Mouse (Mus musculus): ENCODE measurements at regions not wholly inside any gene's neighbourhood (a gene's known extent, or its start where the extent isn't known, plus 50 kb on each side); places are given as distances from the start of the nearest gene placed in this dataset.

DNA sequence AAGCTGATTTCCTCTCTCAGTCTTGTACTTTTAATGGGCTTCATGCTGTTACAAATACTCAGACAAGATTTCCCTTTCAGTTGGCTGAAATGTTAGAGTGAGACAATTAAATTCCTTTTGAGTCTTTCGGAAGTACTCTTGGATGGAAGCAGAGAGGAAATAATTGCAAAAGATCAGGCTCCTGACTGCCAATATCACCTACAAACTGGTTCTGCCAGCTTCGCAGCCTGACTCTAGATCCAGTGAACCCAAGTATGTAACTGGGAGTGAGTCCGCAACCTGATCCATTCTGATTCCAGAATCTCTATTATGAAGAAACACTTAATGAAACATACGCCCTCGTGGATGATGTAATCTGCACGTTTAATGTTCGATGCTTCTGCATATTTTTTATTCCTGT lies 135.4 kb upstream of the Chl1 start:
- in situ Hi-C loops (cut with MboI; ENCODE audit: low pct_unique_long_range_greater_than_20kb in 1 of 2, low sequenced_read_pairs in 2 of 2, unreplicated experiment in 1 of 2) = no loop called here

DNA sequence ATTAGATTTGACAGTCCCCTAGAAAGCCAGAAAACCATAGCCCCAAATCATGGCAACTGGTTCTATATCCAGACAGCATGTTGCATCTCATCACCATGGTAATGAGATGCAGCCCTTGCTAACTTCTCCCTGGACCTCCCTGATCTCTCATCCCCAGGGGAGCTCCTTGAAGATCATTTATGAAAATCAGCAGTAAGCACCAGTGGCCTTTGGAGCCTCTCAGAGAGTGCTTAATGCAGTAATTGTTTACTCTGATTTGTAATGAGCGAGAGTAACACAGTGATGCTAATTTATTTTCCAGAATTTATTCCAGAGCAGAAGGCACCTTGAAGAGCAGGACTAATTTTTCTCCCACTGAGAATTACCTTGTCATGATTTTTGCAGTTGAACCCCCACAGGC lies 133.1 kb upstream of the Chl1 start:
- in situ Hi-C loops (cut with MboI; ENCODE audit: low pct_unique_long_range_greater_than_20kb in 1 of 2, low sequenced_read_pairs in 2 of 2, unreplicated experiment in 1 of 2) = no loop called here

DNA sequence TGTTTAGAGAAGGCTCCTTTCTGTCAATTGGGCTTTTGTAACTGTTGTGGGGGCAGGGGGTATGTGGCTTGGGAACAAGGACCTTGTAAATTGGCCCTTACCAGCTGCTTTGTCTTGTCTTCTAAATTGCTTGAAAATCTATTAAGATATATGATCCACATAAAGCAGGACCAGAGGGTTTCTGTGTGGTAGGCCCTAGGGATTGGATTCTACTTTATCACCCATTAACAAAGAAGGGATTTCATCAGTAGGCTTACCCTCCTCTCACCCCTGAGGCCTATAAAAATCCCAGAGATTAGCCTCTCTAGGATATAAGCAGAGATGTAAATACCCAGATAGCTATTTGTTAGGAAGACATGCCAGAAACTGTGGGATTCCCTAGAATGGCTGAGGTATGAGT lies 132.3 kb upstream of the Chl1 start:
- in situ Hi-C loops (cut with MboI; ENCODE audit: low pct_unique_long_range_greater_than_20kb in 1 of 2, low sequenced_read_pairs in 2 of 2, unreplicated experiment in 1 of 2) = no loop called here

DNA sequence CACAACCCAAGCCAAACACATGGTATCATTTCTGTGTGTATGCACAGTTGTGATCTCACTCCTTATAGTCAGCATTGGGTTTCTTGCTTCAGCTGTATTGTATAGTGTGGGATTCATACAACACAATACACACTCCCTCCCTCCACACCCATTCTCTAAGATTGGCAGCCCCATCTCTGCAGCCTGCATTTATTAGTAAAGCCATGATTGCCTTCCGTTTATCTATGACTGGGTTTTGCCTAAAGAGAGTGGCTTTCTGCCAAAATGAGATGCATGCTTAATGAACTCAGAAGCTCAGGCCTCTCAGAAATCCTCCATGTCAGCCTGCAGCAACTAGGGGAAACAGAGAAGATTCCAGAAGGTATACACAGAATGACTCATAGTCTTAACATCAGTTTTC lies 129.4 kb upstream of the Chl1 start:
- in situ Hi-C loops (cut with MboI; ENCODE audit: low pct_unique_long_range_greater_than_20kb in 1 of 2, low sequenced_read_pairs in 2 of 2, unreplicated experiment in 1 of 2) = no loop called here

DNA sequence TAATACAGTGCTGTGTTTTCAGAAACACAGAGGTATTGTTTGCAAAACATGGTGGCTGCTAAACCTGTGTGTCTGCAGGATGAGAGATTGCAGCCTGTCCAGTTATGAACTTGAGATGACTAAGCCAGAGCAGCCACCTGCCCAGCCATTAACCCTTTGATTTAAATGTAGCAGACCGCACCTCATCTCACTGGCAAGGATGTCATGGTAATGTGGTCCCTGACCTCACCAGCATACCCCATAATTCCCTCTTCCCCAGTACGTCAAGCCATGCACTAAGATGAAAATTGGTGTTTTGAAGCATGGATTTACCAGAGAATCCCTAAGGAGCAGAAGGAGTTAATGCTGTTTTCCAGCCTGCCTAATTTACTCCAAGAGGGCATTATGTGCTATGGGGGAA lies 128.5 kb upstream of the Chl1 start:
- in situ Hi-C loops (cut with MboI; ENCODE audit: low pct_unique_long_range_greater_than_20kb in 1 of 2, low sequenced_read_pairs in 2 of 2, unreplicated experiment in 1 of 2) = no loop called here

DNA sequence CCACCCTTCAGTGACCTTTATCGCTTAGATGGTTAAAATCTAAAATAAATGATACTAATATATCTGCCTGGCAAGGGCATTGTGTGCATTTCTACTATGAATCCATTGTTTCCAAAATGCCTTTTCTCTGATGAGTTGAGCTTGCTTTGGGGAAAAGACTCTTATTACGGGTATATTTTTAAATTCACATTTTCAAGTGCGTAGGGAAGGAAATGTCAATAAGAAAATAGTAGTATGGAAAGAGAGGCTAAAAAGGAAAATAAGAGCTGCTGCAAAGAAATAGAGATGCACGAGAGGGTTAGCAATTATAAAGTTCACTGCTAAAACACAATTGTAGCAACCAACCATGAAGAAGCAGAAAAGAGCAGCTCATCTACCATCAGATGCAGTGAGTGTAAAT lies 123.8 kb upstream of the Chl1 start:
- in situ Hi-C loops (cut with MboI; ENCODE audit: low pct_unique_long_range_greater_than_20kb in 1 of 2, low sequenced_read_pairs in 2 of 2, unreplicated experiment in 1 of 2) = no loop called here

DNA sequence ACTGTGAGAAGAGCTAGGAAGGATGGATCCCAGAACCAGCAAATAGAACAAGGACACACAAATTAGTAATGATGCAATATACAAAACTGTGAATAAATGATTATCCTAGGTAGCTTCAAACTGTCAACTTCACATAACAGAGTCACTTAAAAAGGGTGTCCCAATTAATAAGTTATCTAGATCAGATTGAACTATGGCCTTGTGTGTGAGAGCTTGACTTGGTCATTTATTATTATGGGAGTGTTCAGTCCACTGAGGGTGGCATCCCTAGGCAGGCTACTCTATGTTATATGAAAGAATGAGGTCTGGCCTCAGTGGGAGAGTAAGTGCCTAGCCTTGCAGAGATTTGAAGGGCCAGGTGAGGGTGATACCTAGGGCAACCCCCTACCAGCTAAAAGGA lies 104.4 kb upstream of the Chl1 start:
- in situ Hi-C loops (cut with MboI; ENCODE audit: low pct_unique_long_range_greater_than_20kb in 1 of 2, low sequenced_read_pairs in 2 of 2, unreplicated experiment in 1 of 2) = no loop called here

DNA sequence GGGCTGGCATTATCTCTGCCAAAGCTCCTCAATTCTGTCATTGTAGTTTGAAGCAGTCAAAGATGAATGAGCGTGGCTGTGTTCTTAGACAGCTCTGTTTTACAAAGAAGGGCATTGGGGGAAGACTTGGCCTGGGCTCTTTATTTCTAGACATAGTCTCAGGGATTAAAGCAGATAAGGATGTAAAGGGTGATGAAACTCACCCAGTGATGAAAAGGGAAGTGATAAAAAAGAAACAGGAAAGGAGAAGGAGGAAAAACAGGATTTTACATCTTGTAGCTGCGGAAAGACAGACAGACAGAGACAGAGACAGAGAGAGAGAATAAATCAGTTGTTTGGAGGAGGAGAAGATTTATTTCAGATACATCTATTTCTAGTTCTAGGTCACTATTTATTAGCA lies 95.5 kb upstream of the Chl1 start:
- in situ Hi-C loops (cut with MboI; ENCODE audit: low pct_unique_long_range_greater_than_20kb in 1 of 2, low sequenced_read_pairs in 2 of 2, unreplicated experiment in 1 of 2) = no loop called here

DNA sequence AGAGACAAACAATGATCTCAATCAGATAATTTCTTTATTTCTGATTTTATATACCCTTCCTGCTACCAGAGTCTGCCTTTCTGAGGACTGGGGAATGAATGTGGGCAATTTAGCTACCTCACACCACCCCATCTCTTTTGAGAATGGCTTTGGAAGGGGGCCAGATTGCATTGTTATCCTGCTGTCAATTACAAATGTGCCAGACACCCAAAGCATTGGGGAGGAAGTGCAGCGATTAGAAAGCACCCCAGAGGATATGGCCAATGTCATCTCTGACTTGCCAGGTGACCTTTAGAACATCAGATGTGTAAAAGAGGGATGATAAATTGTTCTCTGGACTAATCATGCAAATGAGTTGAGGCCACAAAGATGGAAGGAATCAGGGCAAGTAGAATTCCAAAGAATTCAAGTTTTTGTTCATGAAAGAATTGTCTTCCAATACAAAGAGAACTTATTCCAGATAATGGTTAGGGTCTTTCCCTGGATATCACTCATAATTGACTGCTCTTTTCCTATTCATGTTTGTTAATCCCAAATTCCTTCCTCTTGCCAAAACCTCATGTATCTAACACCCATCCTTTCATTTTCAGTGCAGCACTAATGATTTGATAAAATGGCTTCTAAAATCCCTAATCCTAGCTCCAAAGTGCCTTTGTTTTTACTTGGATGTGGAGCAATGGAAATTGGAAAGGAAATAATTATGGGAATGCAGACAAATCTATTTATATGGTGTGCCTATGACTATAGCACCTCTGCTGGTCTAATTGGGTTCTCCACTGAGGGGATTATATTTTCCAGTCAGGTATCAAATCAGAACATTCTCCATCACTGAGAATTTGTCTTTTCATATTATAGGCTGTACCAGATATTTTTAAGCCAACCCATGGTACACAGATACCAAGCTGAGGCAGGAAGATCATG lies 89.1 kb upstream of the Chl1 start:
- in situ Hi-C loops (cut with MboI; ENCODE audit: low pct_unique_long_range_greater_than_20kb in 1 of 2, low sequenced_read_pairs in 2 of 2, unreplicated experiment in 1 of 2) = no loop called here

DNA sequence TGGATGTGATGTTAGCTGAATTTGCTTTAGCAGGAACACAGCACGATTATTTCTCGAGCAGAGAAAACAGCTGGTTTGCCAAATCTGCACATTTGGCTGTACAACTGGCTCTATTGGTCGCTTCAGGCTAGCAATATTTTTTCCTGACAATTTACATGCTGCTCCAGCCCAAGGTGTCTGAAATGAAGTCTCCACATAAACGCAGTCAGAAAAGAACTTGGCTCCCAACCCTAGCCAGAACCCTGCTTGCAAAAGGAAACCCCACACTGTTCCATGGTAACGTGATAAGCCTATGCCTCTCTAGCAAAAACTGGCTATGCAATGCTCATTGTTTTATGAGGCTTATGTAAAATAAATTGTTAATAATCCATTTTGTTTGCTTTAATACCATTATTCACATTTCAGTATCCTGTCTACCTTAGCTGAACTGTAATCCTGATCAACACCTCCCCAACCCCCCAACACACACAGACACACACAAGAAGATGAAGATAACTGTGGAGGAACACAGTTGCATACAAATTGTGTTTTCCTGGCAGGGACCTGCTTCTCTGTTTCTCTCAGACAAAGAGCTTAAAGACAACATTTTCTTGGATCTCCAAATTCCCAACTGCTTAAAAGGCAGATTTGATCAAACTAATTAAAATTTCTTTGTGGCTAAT lies 79.3 kb upstream of the Chl1 start:
- in situ Hi-C loops (cut with MboI; ENCODE audit: low pct_unique_long_range_greater_than_20kb in 1 of 2, low sequenced_read_pairs in 2 of 2, unreplicated experiment in 1 of 2) = no loop called here

DNA sequence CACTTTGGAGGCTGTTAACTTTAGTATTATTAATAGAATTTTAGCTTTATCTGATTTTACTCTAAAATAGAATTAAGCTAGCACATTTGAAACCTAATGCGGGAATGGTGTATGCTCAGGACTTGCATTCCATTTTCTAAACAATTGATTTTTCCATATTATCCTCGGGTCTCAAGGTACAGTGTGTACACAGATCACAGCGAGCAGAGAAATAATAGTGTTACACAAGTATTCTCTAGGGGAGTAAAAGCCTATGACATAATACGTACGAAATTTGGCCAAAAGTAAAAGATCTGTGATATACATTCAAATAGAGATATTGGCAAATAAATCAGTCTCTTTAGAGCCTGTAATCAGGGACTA lies 78.8 kb upstream of the Chl1 start:
- in situ Hi-C loops (cut with MboI; ENCODE audit: low pct_unique_long_range_greater_than_20kb in 1 of 2, low sequenced_read_pairs in 2 of 2, unreplicated experiment in 1 of 2) = no loop called here
